Mouse (Mus musculus) testis, adult 2 months (tissue): Measurements from ENCODE around the gene Sfi1.

ENCODE experiments used
- CTCF ChIP-seq: fragments of 200-500 bp; IDR thresholded peaks from 2 replicates; pipeline ENCODE4 v1.5.1; 2012; ENCODE audit warnings: low read depth, mild to moderate bottlenecking, inconsistent platforms, low read length, moderate library complexity; ENCODE audit not compliant: control insufficient read depth, insufficient read depth, insufficient replicate concordance
- POLR2A ChIP-seq: fragments of 200-500 bp; IDR thresholded peaks from 2 replicates; pipeline ENCODE4 v1.6.1; 2012; ENCODE audit warnings: low read depth, mild to moderate bottlenecking, inconsistent platforms, low read length, moderate library complexity; ENCODE audit not compliant: control insufficient read depth

GRCm38 (mm10) chr11:3193363-3193762 is at the start of gene Sfi1:
- TF ChIP-seq CTCF (no peak), POLR2A (no peak)
